Mouse (Mus musculus) hindbrain, embryonic 14.5 days (tissue): Measurements from ENCODE around the gene Lonp1. TPM values are rescaled to one million over a fixed set of nuclear protein-coding genes. Genes with fewer than 3 reads are reported as not detected.

Experiments
- ATAC-seq: fragments of 200-750 bp; cut with Nextera tagmentation; 2 replicates; pipeline ENCODE4 v1.8.0; 2017; ENCODE audit warnings: moderate number of reproducible peaks, mild to moderate bottlenecking, moderate TSS enrichment, moderate library complexity; ENCODE audit not compliant: low FRiP score
- DNase-seq: peaks from one replicate; pipeline ENCODE4 v3.0.0-alpha.2; 2015; ENCODE audit warnings: low spot score
- H3K27ac ChIP-seq: fragments of 300-500 bp; sonication (generic); 2 replicates; pipeline ENCODE4 v1.5.1; 2014; ENCODE audit warnings: mild to moderate bottlenecking, moderate library complexity
- H3K27me3 ChIP-seq: fragments of 300-500 bp; sonication (generic); 2 replicates; pipeline ENCODE4 v1.6.1; 2014; ENCODE audit warnings: mild to moderate bottlenecking, low read length, mixed read lengths; ENCODE audit not compliant: control insufficient read depth, insufficient read depth
- H3K36me3 ChIP-seq: fragments of 300-500 bp; sonication (generic); replicated peaks from 2 replicates; pipeline ENCODE4 v1.6.1; 2014; ENCODE audit not compliant: control insufficient read depth, insufficient read depth
- H3K4me1 ChIP-seq: fragments of 300-500 bp; sonication (generic); replicated peaks from 2 replicates; pipeline ENCODE4 v1.6.1; 2014; ENCODE audit warnings: antibody characterized with exemption, low read length, mixed read lengths; ENCODE audit not compliant: control insufficient read depth, insufficient read depth
- H3K4me2 ChIP-seq: fragments of 300-500 bp; sonication (generic); replicated peaks from 2 replicates; pipeline ENCODE4 v1.6.1; 2014; ENCODE audit warnings: mild to moderate bottlenecking, moderate library complexity
- H3K4me3 ChIP-seq: fragments of 300-500 bp; sonication (generic); replicated peaks from 2 replicates; pipeline ENCODE4 v1.5.1; 2014; ENCODE audit warnings: mild to moderate bottlenecking, low read length
- H3K9ac ChIP-seq: fragments of 300-500 bp; sonication (generic); 2 replicates; pipeline ENCODE4 v1.6.1; 2014
- H3K9me3 ChIP-seq: fragments of 300-500 bp; sonication (generic); 2 replicates; pipeline ENCODE4 v1.6.1; 2016; ENCODE audit warnings: low read length; ENCODE audit not compliant: control insufficient read depth
- WGBS: fragments of 180-500 bp; shearing (Covaris S2); extraction: QIAGEN DNeasy Blood & Tissue Kit; methylation state at CpG from one replicate; pipeline ENCODE4 v1.1.7; 2014; 5-methylcytosine and 5-hydroxymethylcytosine counted together
- polyA plus RNA-seq: library from polyadenylated mRNA; unstranded; fragments of >200 nt; fragmentation: Nextera tagmentation; extraction: Ambion mirVana; gene quantifications from 2 replicates; pipeline ENCODE4 v1.2.1, GENCODE M21; 2014

The Lonp1 gene
- polyA plus RNA-seq, 1 experiment from 2014 or later = 45.0 TPM

- Histone ChIP-seq H3K4me2 (peak overlapping the region; percentile 65), H3K27me3 (no peaks in the 10 kb centered on the region), H3K27ac (peak overlapping the region; percentile 94), H3K4me1 (peaks cover 37% of the 10 kb centered on the region), H3K9me3 (no peaks in the 10 kb centered on the region), H3K36me3 (peaks cover 63% of the 10 kb centered on the region), H3K9ac (peak overlapping the region; percentile 92), H3K4me3 (peak overlapping the region; percentile 90)
- under 1% methylated on average over 61 of the region's 61 CpGs for WGBS
- DNase-seq (peak; percentile 36), ATAC-seq (peak; percentile 7)
Observed at GRCm38 (mm10) chr17:56585171-56585821, 41.4 kb downstream of the Lonp1 start.

- H3K27ac ChIP-seq = peak within 1 kb of the TSS; percentile 95
- ATAC-seq (peak; percentile 95), DNase-seq (peak; percentile 99)
- H3K27me3 ChIP-seq = no peaks in the 10 kb centered on the region
- peak within 1 kb of the TSS; percentile 92 for H3K9ac ChIP-seq
- H3K36me3 ChIP-seq = peaks cover 63% of the 10 kb centered on the region
- WGBS = under 1% methylated on average over 90 of the region's 101 CpGs
- peaks cover 37% of the 10 kb centered on the region for H3K4me1 ChIP-seq
- H3K4me3 ChIP-seq = peak within 1 kb of the TSS; percentile 90
- no peaks in the 10 kb centered on the region for H3K9me3 ChIP-seq
- H3K4me2 ChIP-seq = peak within 1 kb of the TSS; percentile 68
Observed at GRCm38 (mm10) chr17:56584257-56585130, 42.2 kb downstream of the Lonp1 start, which contains the start of the genes Safb2 and Safb. Safb2 (minus strand) TSS chr17:56584585. Safb (plus strand) TSS chr17:56584825.

GRCm38 (mm10) chr17:56583611-56584256 lies 43.0 kb downstream of the Lonp1 start:
- no peaks in the 10 kb centered on the region for H3K9me3 ChIP-seq
- ATAC-seq (no peak), DNase-seq (no peak)
- peaks cover 63% of the 10 kb centered on the region for H3K36me3 ChIP-seq
- WGBS = 4% methylated on average over 27 of the region's 33 CpGs
- H3K27me3 ChIP-seq = no peaks in the 10 kb centered on the region
- H3K9ac ChIP-seq = peak overlapping the region; percentile 81
- peaks cover 37% of the 10 kb centered on the region for H3K4me1 ChIP-seq
- peak overlapping the region; percentile 90 for H3K4me3 ChIP-seq
- peak overlapping the region; percentile 95 for H3K27ac ChIP-seq
- H3K4me2 ChIP-seq = peak overlapping the region; percentile 68

DNA sequence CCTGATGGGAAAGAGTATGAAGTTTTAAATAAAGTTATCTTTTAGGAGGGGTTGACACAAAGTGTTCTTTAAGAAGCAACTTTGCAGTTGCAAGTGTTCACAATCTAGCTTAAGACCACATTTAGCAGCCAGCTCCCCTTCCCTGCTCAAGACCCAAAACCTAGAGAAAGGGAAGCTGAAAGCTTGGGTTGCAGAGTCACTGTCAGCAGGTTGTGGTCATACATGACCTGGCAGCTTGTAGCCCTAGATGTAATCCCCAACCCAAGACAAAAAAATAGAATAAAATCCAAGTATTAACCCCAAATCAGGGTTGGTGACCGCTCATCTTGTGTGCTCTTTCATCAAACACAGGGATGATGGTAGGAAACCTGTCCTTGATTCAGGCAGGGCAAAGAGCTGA lies 43.6 kb downstream of the Lonp1 start:
- peak overlapping the region; percentile 81 for H3K9ac ChIP-seq
- ATAC-seq (no peak), DNase-seq (no peak)
- H3K4me1 ChIP-seq = peaks cover 37% of the 10 kb centered on the region
- H3K36me3 ChIP-seq = peaks cover 63% of the 10 kb centered on the region
- peak overlapping the region; percentile 90 for H3K4me3 ChIP-seq
- H3K4me2 ChIP-seq = peak overlapping the region; percentile 68
- 0 out of 2 replicates have a peak overlapping the region, but pooled peaks have one; percentile 95 for H3K27ac ChIP-seq
- WGBS = 84% methylated on average over 1 of the region's 1 CpGs
- H3K27me3 ChIP-seq = no peaks in the 10 kb centered on the region
- no peaks in the 10 kb centered on the region for H3K9me3 ChIP-seq

DNA sequence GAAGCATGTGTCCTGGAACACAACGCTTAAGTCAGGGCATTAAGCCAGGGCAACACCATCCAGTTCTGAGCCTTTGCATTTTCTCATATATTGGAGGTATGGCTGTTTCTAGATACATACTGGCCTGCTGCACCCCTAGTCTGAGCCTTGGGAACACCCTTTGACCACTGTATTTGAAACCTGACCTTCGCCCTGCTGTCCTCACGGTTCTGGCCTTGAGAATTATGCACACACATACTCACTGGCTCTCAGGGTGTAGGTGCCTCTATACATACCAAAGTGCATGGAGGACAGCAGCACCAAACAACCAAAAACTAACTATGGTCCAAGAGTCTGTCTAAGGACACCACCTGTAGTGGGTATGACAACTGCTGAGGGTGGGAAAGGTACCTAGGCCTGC lies 53.7 kb downstream of the Lonp1 start:
- no peak for ATAC-seq
- no peak for DNase-seq
- Histone ChIP-seq H3K9ac (no peak overlapping the region), H3K4me2 (no peak overlapping the region), H3K27ac (no peak overlapping the region), H3K4me3 (no peak overlapping the region), H3K4me1 (no peaks in the 10 kb centered on the region), H3K9me3 (no peaks in the 10 kb centered on the region), H3K36me3 (peaks cover 91% of the 10 kb centered on the region), H3K27me3 (no peaks in the 10 kb centered on the region)
- WGBS = 90% methylated on average over 3 of the region's 3 CpGs

DNA sequence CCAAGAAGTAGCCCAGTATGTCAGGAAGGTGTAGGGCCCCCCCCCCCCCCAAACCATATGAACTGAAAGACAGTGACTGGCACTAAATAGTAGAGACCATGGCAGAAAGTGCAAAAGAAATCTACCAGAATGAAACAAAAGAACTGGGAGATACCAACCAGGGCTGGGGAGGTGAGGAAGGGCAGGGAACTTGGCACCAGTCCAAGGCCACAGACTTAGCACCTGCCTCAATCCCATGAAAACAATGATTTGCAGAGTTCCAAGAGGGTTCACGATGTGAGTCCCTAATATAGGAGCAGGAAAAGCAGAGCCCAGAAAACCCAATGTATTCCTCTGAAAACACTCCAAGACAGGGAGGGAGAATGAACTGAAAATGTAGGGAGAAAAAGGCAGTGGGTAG lies 54.5 kb downstream of the Lonp1 start:
- Histone ChIP-seq H3K4me3 (no peak overlapping the region), H3K36me3 (peaks cover 91% of the 10 kb centered on the region), H3K27me3 (no peaks in the 10 kb centered on the region), H3K27ac (peak overlapping the region; percentile 49; the same call in 1 of the 2 replicates), H3K4me2 (no peak overlapping the region), H3K9me3 (no peaks in the 10 kb centered on the region), H3K4me1 (no peaks in the 10 kb centered on the region), H3K9ac (no peak overlapping the region)
- ATAC-seq (no peak), DNase-seq (no peak)
- WGBS = 50% methylated on average over 1 of the region's 1 CpGs

- WGBS = 91% methylated on average over 4 of the region's 4 CpGs
Observed at GRCm38 (mm10) chr17:56570287-56570686, 56.4 kb downstream of the Lonp1 start.

GRCm38 (mm10) chr17:56567370-56567769 lies 59.3 kb downstream of the Lonp1 start:
- Histone ChIP-seq H3K27me3 (no peaks in the 10 kb centered on the region), H3K27ac (no peak overlapping the region), H3K4me3 (no peak overlapping the region), H3K4me2 (no peak overlapping the region), H3K9me3 (no peaks in the 10 kb centered on the region), H3K9ac (no peak overlapping the region), H3K36me3 (peaks cover 100% of the 10 kb centered on the region), H3K4me1 (no peaks in the 10 kb centered on the region)
- 99% methylated on average over 4 of the region's 4 CpGs for WGBS
- ATAC-seq (no peak), DNase-seq (no peak)

More at GRCm38 (mm10) chr17:56570287-56570686, 56.4 kb downstream of the Lonp1 start:
- Histone ChIP-seq H3K4me2 (no peak overlapping the region), H3K36me3 (peaks cover 98% of the 10 kb centered on the region), H3K4me1 (no peaks in the 10 kb centered on the region), H3K9ac (no peak overlapping the region), H3K9me3 (no peaks in the 10 kb centered on the region), H3K27me3 (no peaks in the 10 kb centered on the region), H3K4me3 (no peak overlapping the region), H3K27ac (no peak overlapping the region)
- no peak for DNase-seq
- ATAC-seq = no peak

DNA sequence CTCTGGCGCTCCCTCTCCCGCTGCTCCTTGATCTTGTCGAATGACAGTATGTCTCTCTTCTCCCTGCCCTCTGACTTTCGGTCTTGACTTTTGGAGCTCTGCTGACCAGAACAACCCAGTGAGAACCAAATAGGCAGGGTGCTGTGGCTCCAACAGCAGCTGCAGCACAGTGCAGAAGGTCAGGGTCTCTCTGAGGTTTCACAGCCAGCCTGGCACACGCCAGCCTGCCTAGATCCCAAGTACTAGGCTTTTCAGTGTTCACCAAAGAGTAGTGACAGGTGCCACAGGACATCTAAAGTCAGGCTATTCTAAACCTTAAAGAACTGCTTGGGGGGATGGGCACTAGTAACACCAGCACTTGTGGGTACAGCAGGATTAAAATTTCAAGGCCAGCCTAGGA lies 59.8 kb downstream of the Lonp1 start:
- ATAC-seq = no peak
- no peak overlapping the region for H3K4me3 ChIP-seq

More for the DNA sequence above, 59.8 kb downstream of the Lonp1 start:
- Histone ChIP-seq H3K36me3 (peaks cover 100% of the 10 kb centered on the region), H3K27ac (no peak overlapping the region), H3K9ac (no peak overlapping the region), H3K27me3 (no peaks in the 10 kb centered on the region), H3K4me1 (no peaks in the 10 kb centered on the region), H3K4me2 (no peak overlapping the region), H3K9me3 (no peaks in the 10 kb centered on the region)
- 90% methylated on average over 5 of the region's 5 CpGs for WGBS
- no peak for DNase-seq
